Mouse (Mus musculus): ENCODE measurements around the gene Rasl10b.

DNA sequence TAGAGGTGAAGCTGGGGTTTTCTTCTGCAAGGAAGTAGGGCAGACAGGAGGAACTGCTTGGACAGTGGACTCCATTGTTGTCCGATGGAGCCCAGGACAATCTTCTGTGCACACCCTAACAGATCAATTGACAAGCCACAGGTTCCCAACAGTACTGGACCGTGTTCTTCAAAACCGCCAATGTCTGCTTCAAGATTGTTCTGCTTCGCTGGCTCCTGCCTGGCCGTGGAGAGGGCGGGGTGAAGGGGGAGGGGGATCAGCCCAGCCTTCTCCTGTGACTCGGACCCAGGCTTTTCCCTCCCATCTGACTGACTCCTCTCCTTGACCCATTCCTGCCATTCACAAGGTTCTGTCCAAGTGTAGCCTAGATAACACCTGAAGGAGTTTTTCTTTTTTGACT, 48.3 kb downstream of the Rasl10b start:
- no peak for TF ChIP-seq CTCF (IDR thresholded peaks at IDR 0.05; ENCODE audit: low read depth, low read length)
- TF ChIP-seq POLR2A (IDR thresholded peaks at IDR 0.05; ENCODE audit: extremely low read depth, insufficient read depth, low read length) = no peak
